Mouse (Mus musculus) C2C12 (cell line): ENCODE results near the gene Pa2g4. TPM values are rescaled to one million over a fixed set of nuclear protein-coding genes. Genes with fewer than 3 reads are reported as not detected.
A peak's percentile ranks its signal among the peaks of the same experiment; 100 is the strongest.

Experiments used
- H3K27me3 ChIP-seq: one replicate; pipeline ENCODE4 v1.6.1; 2011; ENCODE audit not compliant: control insufficient read depth, insufficient read depth, insufficient read length
- H3K36me3 ChIP-seq: one replicate; pipeline ENCODE4 v1.6.1; 2011; ENCODE audit not compliant: control insufficient read depth, insufficient read depth
- H3K4me3 ChIP-seq: one replicate; pipeline ENCODE4 v1.5.1; 2011; ENCODE audit warnings: mild to moderate bottlenecking, control low read depth; ENCODE audit not compliant: poor library complexity, insufficient read depth, severe bottlenecking
- H3K79me2 ChIP-seq: one replicate; pipeline ENCODE4 v1.6.1; 2011; ENCODE audit not compliant: control insufficient read depth, insufficient read depth
- H3K79me3 ChIP-seq: one replicate; pipeline ENCODE4 v1.6.1; 2011; ENCODE audit warnings: low read depth, control low read depth
- H3ac ChIP-seq: one replicate; pipeline ENCODE3; 2011; ENCODE audit warnings: low read depth; ENCODE audit not compliant: control insufficient read depth, insufficient read length
- CEBPB ChIP-seq: IDR thresholded peaks from one replicate; pipeline ENCODE4 v1.6.1; 2011; ENCODE audit warnings: low read depth, mild to moderate bottlenecking, control low read depth, moderate library complexity
- CTCF ChIP-seq: IDR thresholded peaks from one replicate; pipeline ENCODE4 v1.5.1; 2011; ENCODE audit not compliant: control insufficient read depth, insufficient read depth, insufficient read length
- FOSL1 ChIP-seq: IDR thresholded peaks from one replicate; pipeline ENCODE4 v1.8.0; 2011; ENCODE audit warnings: mild to moderate bottlenecking, low read length; ENCODE audit not compliant: poor library complexity, insufficient read depth, severe bottlenecking
- MAX ChIP-seq: IDR thresholded peaks from one replicate; pipeline ENCODE4 v1.6.1; 2011; ENCODE audit warnings: mild to moderate bottlenecking, control low read depth
- MYOD1 ChIP-seq: IDR thresholded peaks from one replicate; pipeline ENCODE4 v1.6.1; 2011; ENCODE audit warnings: low read depth; ENCODE audit not compliant: control insufficient read depth, insufficient read length
- MYOG ChIP-seq: IDR thresholded peaks from one replicate; pipeline ENCODE4 v1.6.1; 2011; ENCODE audit not compliant: control insufficient read depth, insufficient read length; ENCODE audit errors: extremely low read depth
- USF1 ChIP-seq: IDR thresholded peaks from one replicate; pipeline ENCODE4 v1.6.1; 2011; ENCODE audit warnings: low read depth, mild to moderate bottlenecking, control low read depth, moderate library complexity
- polyA plus RNA-seq: library from polyadenylated mRNA; unstranded; fragments of >200 nt; fragmentation: generic; extraction: Trizol; gene quantifications from one replicate; pipeline ENCODE4 v1.2.1, GENCODE M21; 2012; ENCODE audit warnings: missing spikeins

Gene Pa2g4
- polyA plus RNA-seq, 1 experiment, result 232 TPM

DNA sequence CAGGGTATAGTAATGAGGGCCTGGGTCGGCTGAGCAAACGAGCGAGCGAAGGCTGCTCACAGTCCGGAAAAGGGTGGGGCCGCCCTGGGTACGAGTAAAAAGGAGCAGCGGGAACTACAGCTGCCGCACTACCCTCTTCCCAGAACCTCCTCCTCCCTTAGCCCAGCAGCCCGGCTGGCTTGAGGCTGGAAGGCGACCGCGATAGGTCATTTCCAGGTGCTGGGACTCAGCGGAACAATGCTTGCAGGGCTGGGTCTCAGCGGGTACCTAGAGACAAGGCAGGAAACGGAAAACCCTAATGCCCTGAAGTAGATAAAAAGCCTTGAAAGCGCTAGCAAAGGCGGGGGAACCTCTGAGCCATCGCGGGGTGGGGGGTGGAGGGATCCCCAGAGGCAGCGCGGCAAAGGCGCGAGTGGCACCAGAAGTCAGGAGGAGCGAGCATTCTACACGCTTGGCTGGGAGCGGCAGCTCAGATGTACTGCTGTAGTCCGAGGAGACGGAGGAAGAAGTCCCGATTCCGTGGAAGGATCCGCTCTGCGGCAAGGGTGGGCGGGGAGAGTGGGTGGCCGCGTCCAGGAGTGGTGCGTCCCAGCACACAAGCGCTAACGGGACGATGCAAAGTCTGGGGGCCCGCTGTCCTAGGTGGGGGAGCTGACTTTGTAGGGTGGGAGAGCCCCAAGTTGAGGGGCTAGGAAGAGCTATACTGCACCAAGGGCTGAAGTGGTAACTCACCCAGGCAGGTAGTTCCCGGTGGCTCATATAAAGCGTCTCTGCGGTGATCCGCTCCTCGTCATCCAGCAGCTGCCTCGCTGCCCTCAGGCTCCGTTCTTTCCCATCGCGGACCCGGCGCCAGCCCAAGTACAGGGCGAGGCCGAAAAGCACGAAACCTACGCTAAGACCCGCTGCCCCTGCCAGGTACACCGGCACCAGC lies 40.8 kb downstream of the Pa2g4 start:
- Histone ChIP-seq H3K4me3 (peak overlapping the region; percentile 78), H3K27me3 (no peaks in the 10 kb centered on the region), H3ac (peak overlapping the region; percentile 85), H3K36me3 (peaks cover 29% of the 10 kb centered on the region), H3K79me3 (peaks cover 5% of the 10 kb centered on the region), H3K79me2 (peaks cover 33% of the 10 kb centered on the region)
- peak; percentile 9 for TF ChIP-seq MAX
- no peak for TF ChIP-seq MYOD1

DNA sequence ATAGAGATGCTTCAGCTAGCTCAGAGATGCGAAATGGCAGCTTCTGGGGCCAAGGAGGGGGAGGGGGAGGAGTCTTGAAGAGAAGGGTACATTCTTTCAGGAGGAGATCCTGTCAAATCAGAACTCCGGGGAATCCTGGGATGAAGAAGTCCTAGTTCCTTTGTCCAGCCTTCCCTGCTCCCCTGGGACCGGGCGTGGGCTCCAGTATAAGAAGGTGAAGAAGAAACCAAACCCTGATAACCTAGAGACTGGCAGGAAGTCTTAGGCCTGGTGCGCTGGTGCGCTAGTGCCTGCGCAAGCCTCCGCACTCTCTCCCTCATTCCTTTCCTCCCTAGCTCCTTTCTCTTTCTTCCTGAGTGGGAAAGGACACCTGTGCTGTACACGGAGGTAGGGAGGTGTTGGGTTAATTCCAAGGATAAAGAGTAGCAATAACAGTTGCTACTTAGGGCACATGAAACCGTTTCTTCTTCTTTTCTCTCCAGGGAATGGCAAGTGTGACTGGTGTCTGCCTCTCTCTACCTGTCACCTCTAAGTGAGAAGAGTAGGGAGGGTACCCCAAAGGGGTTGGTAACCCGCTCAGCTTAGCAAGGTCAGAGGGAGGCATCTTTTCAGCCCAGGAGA lies 41.6 kb downstream of the Pa2g4 start:
- Histone ChIP-seq H3K79me2 (peaks cover 33% of the 10 kb centered on the region), H3K27me3 (no peaks in the 10 kb centered on the region), H3K4me3 (peak overlapping the region; percentile 78), H3K36me3 (peaks cover 37% of the 10 kb centered on the region), H3K79me3 (peaks cover 5% of the 10 kb centered on the region), H3ac (peak overlapping the region; percentile 85)
- TF ChIP-seq CEBPB (no peak), MYOG (no peak), CTCF (no peak), USF1 (no peak), FOSL1 (no peak), MYOD1 (no peak), MAX (no peak)

DNA sequence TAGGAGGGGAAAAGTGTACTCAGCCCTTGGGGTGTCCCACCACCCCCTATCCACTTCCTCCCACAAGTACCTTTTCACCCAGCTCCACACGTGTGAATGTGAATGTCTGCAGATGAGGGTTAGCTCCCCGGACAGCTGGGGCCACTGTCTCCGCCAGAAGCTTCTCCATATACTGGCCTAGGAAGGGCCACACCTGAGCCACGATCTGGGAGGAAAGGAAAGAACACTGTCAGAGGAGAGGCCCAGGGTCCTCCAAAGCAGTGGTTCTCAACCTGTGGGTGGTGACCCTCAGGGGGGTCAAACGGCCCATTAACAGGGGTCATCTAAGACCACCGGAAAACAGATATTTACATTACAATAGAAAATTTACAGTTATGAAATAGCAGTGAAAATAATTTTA lies 43.4 kb downstream of the Pa2g4 start:
- H3K4me3 ChIP-seq, result no peak overlapping the region
- peaks cover 33% of the 10 kb centered on the region for H3K79me2 ChIP-seq
- H3K36me3 ChIP-seq, result peaks cover 55% of the 10 kb centered on the region
- no peak for TF ChIP-seq MYOG
- no peak for TF ChIP-seq MAX
- no peak for TF ChIP-seq FOSL1
- no peak for TF ChIP-seq MYOD1
- TF ChIP-seq CTCF, result no peak
- TF ChIP-seq USF1, result no peak
- no peak for TF ChIP-seq CEBPB
- H3K27me3 ChIP-seq, result no peaks in the 10 kb centered on the region
- H3ac ChIP-seq, result no peak overlapping the region
- H3K79me3 ChIP-seq, result peaks cover 5% of the 10 kb centered on the region

DNA sequence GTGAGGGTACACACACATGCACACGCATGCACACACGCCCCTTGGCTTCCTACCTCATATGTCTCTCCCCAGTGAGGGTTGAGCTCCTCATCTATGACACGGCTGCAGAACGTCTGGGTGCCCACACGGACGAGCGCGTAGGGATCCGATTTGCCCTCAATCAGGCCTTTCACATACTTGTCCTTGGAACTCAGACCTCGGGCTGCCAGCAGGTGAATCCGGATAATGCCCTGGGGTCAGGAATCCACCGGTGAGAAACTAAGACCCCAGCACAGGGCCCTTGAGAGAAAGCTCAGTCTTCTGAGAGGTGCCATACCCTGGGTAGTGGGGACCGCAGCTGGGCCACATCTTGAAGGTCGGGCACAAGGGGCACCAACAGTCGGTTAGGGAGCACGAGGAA lies 45.2 kb downstream of the Pa2g4 start:
- H3K79me2 ChIP-seq, result peaks cover 33% of the 10 kb centered on the region
- TF ChIP-seq MYOG, result no peak
- TF ChIP-seq FOSL1, result no peak
- TF ChIP-seq USF1, result no peak
- no peak for TF ChIP-seq CTCF
- TF ChIP-seq MAX, result no peak
- TF ChIP-seq MYOD1, result no peak
- TF ChIP-seq CEBPB, result no peak
- H3ac ChIP-seq, result no peak overlapping the region
- H3K27me3 ChIP-seq, result no peaks in the 10 kb centered on the region
- no peak overlapping the region for H3K4me3 ChIP-seq
- peaks cover 5% of the 10 kb centered on the region for H3K79me3 ChIP-seq
- H3K36me3 ChIP-seq, result peaks cover 72% of the 10 kb centered on the region

DNA sequence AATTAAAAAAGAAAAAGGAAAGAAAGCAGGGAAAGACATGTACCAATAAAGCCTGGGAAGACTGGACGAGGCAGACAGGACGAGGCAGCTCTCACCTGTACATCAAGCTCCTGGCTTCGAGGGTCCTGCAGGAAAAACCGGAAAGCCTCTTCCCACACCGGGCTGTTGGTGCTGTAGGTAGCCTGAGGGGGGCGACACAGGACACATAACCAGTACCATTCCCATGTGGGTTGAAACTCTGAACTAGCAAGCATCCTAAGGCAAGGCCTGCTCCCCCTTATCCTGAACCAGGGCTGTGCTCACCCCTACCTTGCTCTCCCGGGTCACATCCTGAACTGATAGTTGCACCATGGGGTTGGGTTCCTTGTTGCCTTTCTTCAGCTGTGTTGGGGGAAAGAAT lies 47.0 kb downstream of the Pa2g4 start:
- H3K4me3 ChIP-seq, result no peak overlapping the region
- no peaks in the 10 kb centered on the region for H3K79me3 ChIP-seq
- TF ChIP-seq FOSL1, result no peak
- TF ChIP-seq CTCF, result peak; percentile 53
- TF ChIP-seq CEBPB, result no peak
- TF ChIP-seq MYOG, result no peak
- no peak for TF ChIP-seq MYOD1
- TF ChIP-seq USF1, result no peak
- no peak for TF ChIP-seq MAX
- peaks cover 89% of the 10 kb centered on the region for H3K36me3 ChIP-seq
- H3ac ChIP-seq, result no peak overlapping the region
- H3K79me2 ChIP-seq, result peaks cover 16% of the 10 kb centered on the region
- H3K27me3 ChIP-seq, result no peaks in the 10 kb centered on the region
